In the genomic region with DNA sequence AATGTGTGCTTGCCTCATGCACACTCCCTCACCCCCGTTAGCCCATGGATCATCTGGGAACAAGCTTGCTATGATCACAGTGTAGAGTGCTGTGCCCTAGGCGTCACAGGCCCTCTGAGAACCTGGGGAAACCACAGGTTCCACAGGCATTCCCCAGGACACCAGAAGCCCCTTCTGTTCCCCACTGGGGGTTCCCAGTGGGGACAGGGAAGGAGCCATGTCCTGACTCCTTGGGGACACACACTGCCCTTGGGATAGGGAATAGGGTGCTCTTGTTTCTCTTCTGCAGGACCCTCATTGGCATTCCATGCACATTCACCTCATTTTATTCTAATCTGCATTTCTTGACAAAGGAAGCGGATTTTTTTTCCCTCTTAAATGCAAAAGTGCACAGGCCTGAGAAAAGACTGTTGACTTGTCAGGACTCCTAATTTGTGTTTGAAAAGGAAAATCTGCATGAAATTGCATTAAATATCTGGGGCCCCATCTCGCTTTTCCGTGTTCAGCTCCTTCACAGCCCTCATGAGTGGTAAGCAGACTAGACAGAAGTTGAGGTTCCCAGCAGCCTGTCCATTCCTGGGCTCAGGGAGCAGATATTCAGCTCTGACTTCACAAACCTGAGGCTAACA, we compare ENCODE assay signal across 17 mouse cellular contexts.
DNase-seq lines count a peak whose midpoint lies in the region; ATAC-seq lines count a peak whose summit lies in the region.
"Had no signal": no experiment of that assay in that cellular context is flagged by ENCODE, and none has a peak within 500 bp of the region (broad histone marks: within the 10 kb centered on the region; RNA-seq: fewer than 3 reads in every experiment).

No protein-coding gene starts in this region.

- H3K27ac ChIP-seq in hindbrain, embryonic 12.5 days = peak overlapping the region; percentile 49; the same call in 1 of the 2 replicates
- H3K27ac ChIP-seq in midbrain, embryonic 13.5 days = peak overlapping the region; percentile 80
- H3K27ac ChIP-seq: intestine, embryonic 15.5 days had no signal

- no peak overlapping the region for H3K9ac ChIP-seq in hindbrain, embryonic 12.5 days
- no peak overlapping the region for H3K9ac ChIP-seq in midbrain, embryonic 13.5 days (replicated peaks)
- H3K9ac ChIP-seq: intestine, embryonic 15.5 days had no signal

- peak; percentile 68 for ATAC-seq in hindbrain, embryonic 12.5 days (ENCODE audit: low FRiP score)
- ATAC-seq in midbrain, embryonic 13.5 days = peak; percentile 66
- ATAC-seq: intestine, embryonic 15.5 days; Patski had no signal

- DNase-seq in embryo, embryonic 11 days = peak; percentile 22
- no peak for DNase-seq in embryo, embryonic 10.5 days (ENCODE audit: low spot score)
- no peak for DNase-seq in spleen, postnatal 4 days (ENCODE audit: low spot score in 2 of 2)
- no peak for DNase-seq in heart, adult 18-20 months
- no peak for DNase-seq in ovary, adult 18-20 months (ENCODE audit: low spot score)
- DNase-seq in urinary bladder, postnatal 25 days (ENCODE audit: low spot score) = no peak
- DNase-seq: adrenal gland, adult 8-10 months; kidney, postnatal 14 days; layer of hippocampus, adult 9-11 months; liver; right cerebral cortex, postnatal 14 days; thymus, adult 18-20 months had no signal

- no peaks in the 10 kb centered on the region for H3K36me3 ChIP-seq in hindbrain, embryonic 12.5 days
- no peaks in the 10 kb centered on the region for H3K36me3 ChIP-seq in midbrain, embryonic 13.5 days
- H3K36me3 ChIP-seq: intestine, embryonic 15.5 days had no signal

- WGBS in hindbrain, embryonic 12.5 days = 37% methylated on average over 5 of the region's 5 CpGs
- WGBS in midbrain, embryonic 13.5 days = 27% methylated on average over 5 of the region's 5 CpGs

- H3K4me1 ChIP-seq in hindbrain, embryonic 12.5 days = peaks cover 18% of the 10 kb centered on the region
- H3K4me1 ChIP-seq in midbrain, embryonic 13.5 days (replicated peaks) = peaks cover 38% of the 10 kb centered on the region
- H3K4me1 ChIP-seq: intestine, embryonic 15.5 days; megakaryocyte, embryonic 14.5 days had no signal

- H3K4me3 ChIP-seq in hindbrain, embryonic 12.5 days = no peak overlapping the region
- H3K4me3 ChIP-seq in midbrain, embryonic 13.5 days (replicated peaks) = no peak overlapping the region
- H3K4me3 ChIP-seq: intestine, embryonic 15.5 days; megakaryocyte, embryonic 14.5 days had no signal

- no peaks in the 10 kb centered on the region for H3K27me3 ChIP-seq in hindbrain, embryonic 12.5 days
- no peaks in the 10 kb centered on the region for H3K27me3 ChIP-seq in midbrain, embryonic 13.5 days
- H3K27me3 ChIP-seq: intestine, embryonic 15.5 days; megakaryocyte, embryonic 14.5 days; Patski had no signal

- 0 out of 2 replicates have a peak overlapping the region, but pooled peaks have one; percentile 9 for H3K4me2 ChIP-seq in hindbrain, embryonic 12.5 days (replicated peaks)
- H3K4me2 ChIP-seq in midbrain, embryonic 13.5 days (replicated peaks) = peak overlapping the region; percentile 10; the same call in 1 of the 2 replicates
- H3K4me2 ChIP-seq: intestine, embryonic 15.5 days had no signal

- no peaks in the 10 kb centered on the region for H3K9me3 ChIP-seq in hindbrain, embryonic 12.5 days (replicated peaks)
- H3K9me3 ChIP-seq in midbrain, embryonic 13.5 days = no peaks in the 10 kb centered on the region
- H3K9me3 ChIP-seq: intestine, embryonic 15.5 days; megakaryocyte, embryonic 14.5 days had no signal
